16 mouse cellular contexts compared by ENCODE assay signal in genomic region chr16:4791332-4791731, GRCm38 (mm10). TPM values are rescaled to one million over a fixed set of nuclear protein-coding genes. Genes with fewer than 3 reads are reported as not detected.
DNase-seq lines count a peak whose midpoint lies in the region; ATAC-seq and TF ChIP-seq lines count a peak whose summit lies in the region.
"Had no signal": no experiment of that assay in that cellular context is flagged by ENCODE, and none has a peak within 500 bp of the region (broad histone marks: within the 10 kb centered on the region; RNA-seq: fewer than 3 reads in every experiment).

No protein-coding gene starts in this region.

- ATAC-seq in intestine, postnatal 0 days, result no peak
- ATAC-seq in intestine, embryonic 15.5 days, result no peak
- peak; percentile 27; the same call in 1 of the 2 replicates for ATAC-seq in megakaryocyte progenitor cell, adult 5-6 weeks (replicated peaks; ENCODE audit: poor library complexity)
- ATAC-seq: inflammation-experienced regulatory T-cells, adult 6 months had no signal

- H3K4me1 ChIP-seq in intestine, postnatal 0 days (replicated peaks; ENCODE audit: control insufficient read depth, insufficient read depth, low read length), result peaks cover 11% of the 10 kb centered on the region; the same call in 1 of the 2 replicates
- peaks cover 15% of the 10 kb centered on the region for H3K4me1 ChIP-seq in intestine, embryonic 15.5 days (replicated peaks)
- H3K4me1 ChIP-seq in lung, adult 2 months (ENCODE audit: control insufficient read depth, insufficient read depth, low read length), result peaks cover 2% of the 10 kb centered on the region; the same call in 1 of the 2 replicates

- no peak overlapping the region for H3K27ac ChIP-seq in intestine, postnatal 0 days (ENCODE audit: low read depth, low read length)
- no peak overlapping the region for H3K27ac ChIP-seq in intestine, embryonic 15.5 days

- H3K9ac ChIP-seq in intestine, postnatal 0 days (ENCODE audit: low read depth, low read length), result no peak overlapping the region
- H3K9ac ChIP-seq in intestine, embryonic 15.5 days, result no peak overlapping the region

- no peaks in the 10 kb centered on the region for H3K36me3 ChIP-seq in intestine, postnatal 0 days (ENCODE audit: control insufficient read depth, insufficient read depth)
- no peaks in the 10 kb centered on the region for H3K36me3 ChIP-seq in intestine, embryonic 15.5 days

- no peaks in the 10 kb centered on the region for H3K27me3 ChIP-seq in intestine, postnatal 0 days (replicated peaks; ENCODE audit: control insufficient read depth, insufficient read depth, low read length)
- H3K27me3 ChIP-seq in intestine, embryonic 15.5 days (replicated peaks), result no peaks in the 10 kb centered on the region

- TF ChIP-seq CTCF in intestine, postnatal 0 days (IDR thresholded peaks at IDR 0.05; ENCODE audit: low read depth), result peak; percentile 75
- no peak for TF ChIP-seq CTCF in lung, adult 2 months (IDR thresholded peaks at IDR 0.05; ENCODE audit: insufficient read depth, low read length)

- H3K4me3 ChIP-seq in intestine, postnatal 0 days (ENCODE audit: low read depth, low read length), result no peak overlapping the region
- H3K4me3 ChIP-seq in intestine, embryonic 15.5 days (replicated peaks), result no peak overlapping the region
- no peak overlapping the region for H3K4me3 ChIP-seq in lung, adult 2 months (replicated peaks; ENCODE audit: extremely low read depth, low read depth, low read length)

- H3K4me2 ChIP-seq in intestine, postnatal 0 days (replicated peaks; ENCODE audit: low read depth), result no peak overlapping the region
- H3K4me2 ChIP-seq in intestine, embryonic 15.5 days (replicated peaks), result no peak overlapping the region

- WGBS in intestine, postnatal 0 days, result 37% methylated on average over 2 of the region's 2 CpGs
- WGBS in intestine, embryonic 15.5 days, result 61% methylated on average over 2 of the region's 2 CpGs
- 36% methylated on average over 2 of the region's 2 CpGs for WGBS in lung, adult 2 months

- no peak for TF ChIP-seq POLR2A in lung, adult 2 months (IDR thresholded peaks at IDR 0.05; ENCODE audit: borderline replicate concordance, extremely low read depth, low read depth, low read length)

- DNase-seq in lung, postnatal 25 days (ENCODE audit: low spot score), result peak; percentile 18
- DNase-seq in lung, adult 2 months, result no peak
- DNase-seq in MEL-GATA-1-ER (ENCODE audit: extremely low read depth, low read depth), result peak; percentile 32
- DNase-seq in adrenal gland, postnatal 10 days, result no peak
- DNase-seq in spleen, postnatal 10 days (ENCODE audit: low spot score in 2 of 2), result no peak
- DNase-seq: spleen, adult 18-20 months; thymus, adult 2 months had no signal

- H3K9me3 ChIP-seq in intestine, postnatal 0 days (ENCODE audit: control insufficient read depth), result no peaks in the 10 kb centered on the region
- H3K9me3 ChIP-seq in intestine, embryonic 15.5 days, result no peaks in the 10 kb centered on the region
- H3K9me3 ChIP-seq: G1E had no signal

RNA-seq across cellular contexts. Expression of gene Cdip1, which starts 1.2 kb away (rescaled TPM):
- 68.0 and 75.2 TPM in 2 replicates for polyA plus RNA-seq in intestine, postnatal 0 days (2015; fragmentation: Nextera tagmentation; extraction: Ambion mirVana)
- 83.1 and 88.3 TPM in 2 replicates for polyA plus RNA-seq in intestine, embryonic 15.5 days (2015; fragmentation: Nextera tagmentation; extraction: Ambion mirVana)
- polyA plus RNA-seq in lung, adult 2 months (2012; rRNA removed), result 76.7 and 93.0 TPM in 2 replicates
- 10.3 and 12.2 TPM in 2 replicates for total RNA-seq in megakaryocyte progenitor cell, adult 5-6 weeks (2015)
- total RNA-seq in megakaryocyte progenitor cell, adult 5-6 weeks (2017), result 10.7 and 11.5 TPM in 2 replicates
- total RNA-seq in adrenal gland, postnatal 10 days (2021), result 100 to 1,000 TPM; 126 to 148 TPM

RNA-seq across cellular contexts. Expression of gene 4930562C15Rik, which starts 43.9 kb away (rescaled TPM):
- not detected in 2 replicates for polyA plus RNA-seq in intestine, postnatal 0 days (2015; fragmentation: Nextera tagmentation; extraction: Ambion mirVana)
- polyA plus RNA-seq in intestine, embryonic 15.5 days (2015; fragmentation: Nextera tagmentation; extraction: Ambion mirVana), result 0.23 TPM in 2 replicates
- 4.9 and 5.2 TPM in 2 replicates for polyA plus RNA-seq in lung, adult 2 months (2012; rRNA removed)
- total RNA-seq in megakaryocyte progenitor cell, adult 5-6 weeks (2015), result not detected in 2 replicates
- not detected in 2 replicates for total RNA-seq in megakaryocyte progenitor cell, adult 5-6 weeks (2017)
- total RNA-seq in adrenal gland, postnatal 10 days (2021), result not detected
- total RNA-seq: heart, postnatal 25 days; layer of hippocampus, adult 8-10 months; left cerebral cortex, postnatal 10 days had no signal
- polyA plus RNA-seq: cortical plate, adult 2 months; G1E had no signal

Comparison
In these comparisons a context has a peak if more than half of its experiments do, and no peak if none do; other contexts are left out.
1. DNase-seq: peak in lung, postnatal 25 days (single experiment) and MEL-GATA-1-ER (single experiment); none in lung, adult 2 months (single experiment), adrenal gland, postnatal 10 days (single experiment) and spleen, postnatal 10 days (0 of 2).